ENCODE assay signal across 9 mouse cellular contexts in the genomic region with DNA sequence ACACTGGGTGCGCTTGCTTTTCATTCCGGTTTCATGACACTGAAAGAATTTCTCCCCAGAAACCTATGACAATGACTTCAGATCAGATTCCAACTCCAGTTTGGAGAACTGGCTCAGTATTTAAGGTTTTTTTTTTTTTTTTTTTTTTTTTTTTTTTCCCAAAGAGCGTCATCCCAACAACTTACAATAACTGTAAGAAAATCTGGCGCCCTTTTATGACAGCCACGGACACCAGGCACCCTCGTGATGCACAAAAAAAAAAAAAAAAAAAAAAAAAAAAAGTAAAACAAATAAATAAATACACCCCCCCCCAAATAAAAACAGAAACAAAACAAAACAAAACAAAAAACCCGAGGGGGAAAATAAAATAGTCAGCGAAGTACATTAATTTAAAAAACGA. TPM values are rescaled to one million over a fixed set of nuclear protein-coding genes. Genes with fewer than 3 reads are reported as not detected.
DNase-seq lines count a peak whose midpoint lies in the region; ATAC-seq lines count a peak whose summit lies in the region.
"Had no signal": no experiment of that assay in that cellular context is flagged by ENCODE, and none has a peak within 500 bp of the region (broad histone marks: within the 10 kb centered on the region; RNA-seq: fewer than 3 reads in every experiment).

No protein-coding gene starts in this region.

- H3K27ac ChIP-seq in lung, embryonic 16.5 days (ENCODE audit: low read length) = no peak overlapping the region
- no peak overlapping the region for H3K27ac ChIP-seq in embryonic facial prominence, embryonic 12.5 days
- H3K27ac ChIP-seq in limb, embryonic 10.5 days = no peak overlapping the region
- peak overlapping the region; percentile 15; the same call in 1 of the 2 replicates for H3K27ac ChIP-seq in neural tube, embryonic 15.5 days (replicated peaks)

- H3K27me3 ChIP-seq in lung, embryonic 16.5 days (ENCODE audit: control insufficient read depth, insufficient read depth, low read depth, low read length) = no peaks in the 10 kb centered on the region
- no peaks in the 10 kb centered on the region for H3K27me3 ChIP-seq in embryonic facial prominence, embryonic 12.5 days
- H3K27me3 ChIP-seq in limb, embryonic 10.5 days (ENCODE audit: low read depth, poor library complexity, severe bottlenecking) = no peaks in the 10 kb centered on the region
- peaks cover 11% of the 10 kb centered on the region for H3K27me3 ChIP-seq in neural tube, embryonic 15.5 days (replicated peaks)

- ATAC-seq in lung, embryonic 16.5 days (ENCODE audit: low read depth) = no peak
- no peak for ATAC-seq in embryonic facial prominence, embryonic 12.5 days (ENCODE audit: insufficient number of reproducible peaks, insufficient read depth, low FRiP score, low TSS enrichment)
- no peak for ATAC-seq in neural tube, embryonic 15.5 days (ENCODE audit: low FRiP score)
- no peak for ATAC-seq in activated CD4-positive, CD25-positive, alpha-beta regulatory T cell, adult 4 months

- H3K9me3 ChIP-seq in lung, embryonic 16.5 days (ENCODE audit: control insufficient read depth, low read length) = no peaks in the 10 kb centered on the region
- H3K9me3 ChIP-seq in embryonic facial prominence, embryonic 12.5 days = no peaks in the 10 kb centered on the region
- H3K9me3 ChIP-seq in limb, embryonic 10.5 days (replicated peaks) = no peaks in the 10 kb centered on the region
- H3K9me3 ChIP-seq in neural tube, embryonic 15.5 days (replicated peaks) = no peaks in the 10 kb centered on the region

- peak overlapping the region; percentile 84 for H3K4me2 ChIP-seq in lung, embryonic 16.5 days (ENCODE audit: low read depth, low read length)
- peak overlapping the region; percentile 65 for H3K4me2 ChIP-seq in embryonic facial prominence, embryonic 12.5 days (replicated peaks)
- peak overlapping the region; percentile 85 for H3K4me2 ChIP-seq in neural tube, embryonic 15.5 days

- DNase-seq in lung, postnatal 4 days = no peak
- no peak for DNase-seq in limb, embryonic 10.5 days (ENCODE audit: low spot score)
- no peak for DNase-seq in cerebellum, postnatal 10 days
- no peak for DNase-seq in adipocyte (ENCODE audit: low spot score)

- no peaks in the 10 kb centered on the region for H3K36me3 ChIP-seq in lung, embryonic 16.5 days (ENCODE audit: control insufficient read depth, insufficient read depth, low read length)
- no peaks in the 10 kb centered on the region for H3K36me3 ChIP-seq in embryonic facial prominence, embryonic 12.5 days
- H3K36me3 ChIP-seq in limb, embryonic 10.5 days = no peaks in the 10 kb centered on the region
- no peaks in the 10 kb centered on the region for H3K36me3 ChIP-seq in neural tube, embryonic 15.5 days

- peak overlapping the region; percentile 59; the same call in 1 of the 2 replicates for H3K9ac ChIP-seq in lung, embryonic 16.5 days (ENCODE audit: low read length)
- no peak overlapping the region for H3K9ac ChIP-seq in embryonic facial prominence, embryonic 12.5 days
- H3K9ac ChIP-seq in neural tube, embryonic 15.5 days (replicated peaks) = peak overlapping the region; percentile 67; the same call in 1 of the 2 replicates

- H3K4me1 ChIP-seq in lung, embryonic 16.5 days (replicated peaks; ENCODE audit: control insufficient read depth, insufficient read depth, low read length) = peaks cover 18% of the 10 kb centered on the region
- H3K4me1 ChIP-seq in embryonic facial prominence, embryonic 12.5 days = no peaks in the 10 kb centered on the region
- peaks cover 11% of the 10 kb centered on the region; the same call in 1 of the 2 replicates for H3K4me1 ChIP-seq in limb, embryonic 10.5 days
- peaks cover 32% of the 10 kb centered on the region for H3K4me1 ChIP-seq in neural tube, embryonic 15.5 days

- WGBS in lung, embryonic 16.5 days = 8% methylated on average over 9 of the region's 9 CpGs
- whole genome bisulfite sequencing in embryonic facial prominence, embryonic 12.5 days = 8% methylated on average over 9 of the region's 9 CpGs
- 14% methylated on average over 9 of the region's 9 CpGs for WGBS in limb, embryonic 10.5 days
- 13% methylated on average over 9 of the region's 9 CpGs for WGBS in neural tube, embryonic 15.5 days

- H3K4me3 ChIP-seq in lung, embryonic 16.5 days (ENCODE audit: low read length) = peak overlapping the region; percentile 83
- peak overlapping the region; percentile 72 for H3K4me3 ChIP-seq in embryonic facial prominence, embryonic 12.5 days
- peak overlapping the region; percentile 80 for H3K4me3 ChIP-seq in limb, embryonic 10.5 days
- H3K4me3 ChIP-seq in neural tube, embryonic 15.5 days (replicated peaks) = peak overlapping the region; percentile 79

RNA-seq across cellular contexts. Expression of a gene that starts 3.1 kb away (rescaled TPM):
- 42.2 and 50.8 TPM in 2 replicates for polyA plus RNA-seq in lung, embryonic 16.5 days (2015; fragmentation: Nextera tagmentation; extraction: Ambion mirVana)
- polyA plus RNA-seq in embryonic facial prominence, embryonic 12.5 days (2016; fragmentation: Nextera tagmentation; extraction: Ambion mirVana) = 17.8 and 18.9 TPM in 2 replicates
- 5.1 and 6.6 TPM in 2 replicates for polyA plus RNA-seq in limb, embryonic 10.5 days (2016; fragmentation: Nextera tagmentation; extraction: Ambion mirVana)
- 18.6 and 30.0 TPM in 2 replicates for polyA plus RNA-seq in neural tube, embryonic 15.5 days (2015; fragmentation: Nextera tagmentation; extraction: Ambion mirVana)
- 10 to 100 TPM; 11.7 to 15.5 TPM for polyA plus RNA-seq in activated CD4-positive, CD25-positive, alpha-beta regulatory T cell, adult 4 months (2017; shearing (Covaris generic))

RNA-seq across cellular contexts. Expression of a gene that starts 3.2 kb away (rescaled TPM):
- 6.3 and 8.7 TPM in 2 replicates for polyA plus RNA-seq in lung, embryonic 16.5 days (2015; fragmentation: Nextera tagmentation; extraction: Ambion mirVana)
- 4.1 and 4.5 TPM in 2 replicates for polyA plus RNA-seq in embryonic facial prominence, embryonic 12.5 days (2016; fragmentation: Nextera tagmentation; extraction: Ambion mirVana)
- polyA plus RNA-seq in limb, embryonic 10.5 days (2016; fragmentation: Nextera tagmentation; extraction: Ambion mirVana) = 1.5 and 1.8 TPM in 2 replicates
- 4.4 and 8.0 TPM in 2 replicates for polyA plus RNA-seq in neural tube, embryonic 15.5 days (2015; fragmentation: Nextera tagmentation; extraction: Ambion mirVana)
- 1 to 10 TPM; 3.7 to 6.6 TPM for polyA plus RNA-seq in activated CD4-positive, CD25-positive, alpha-beta regulatory T cell, adult 4 months (2017; shearing (Covaris generic))

RNA-seq across cellular contexts. Expression of a gene that starts 13.5 kb away (rescaled TPM):
- not detected in 2 replicates for polyA plus RNA-seq in lung, embryonic 16.5 days (2015; fragmentation: Nextera tagmentation; extraction: Ambion mirVana)
- polyA plus RNA-seq in embryonic facial prominence, embryonic 12.5 days (2016; fragmentation: Nextera tagmentation; extraction: Ambion mirVana) = not detected in 2 replicates
- not detected in 2 replicates for polyA plus RNA-seq in limb, embryonic 10.5 days (2016; fragmentation: Nextera tagmentation; extraction: Ambion mirVana)
- not detected in 2 replicates for polyA plus RNA-seq in neural tube, embryonic 15.5 days (2015; fragmentation: Nextera tagmentation; extraction: Ambion mirVana)
- not detected for polyA plus RNA-seq in activated CD4-positive, CD25-positive, alpha-beta regulatory T cell, adult 4 months (2017; shearing (Covaris generic))

RNA-seq across cellular contexts. Expression of a gene that starts 26.5 kb away (rescaled TPM):
- polyA plus RNA-seq in lung, embryonic 16.5 days (2015; fragmentation: Nextera tagmentation; extraction: Ambion mirVana) = not detected in 2 replicates
- polyA plus RNA-seq in embryonic facial prominence, embryonic 12.5 days (2016; fragmentation: Nextera tagmentation; extraction: Ambion mirVana) = not detected in 2 replicates
- polyA plus RNA-seq in limb, embryonic 10.5 days (2016; fragmentation: Nextera tagmentation; extraction: Ambion mirVana) = not detected in 2 replicates
- polyA plus RNA-seq in neural tube, embryonic 15.5 days (2015; fragmentation: Nextera tagmentation; extraction: Ambion mirVana) = not detected in 2 replicates
- not detected for polyA plus RNA-seq in activated CD4-positive, CD25-positive, alpha-beta regulatory T cell, adult 4 months (2017; shearing (Covaris generic))
- polyA plus RNA-seq: lung, adult 2 months had no signal

RNA-seq across cellular contexts. Expression of a gene that starts 30.3 kb away (rescaled TPM):
- polyA plus RNA-seq in lung, embryonic 16.5 days (2015; fragmentation: Nextera tagmentation; extraction: Ambion mirVana) = 0.34 TPM in 1 of 2 replicates, not detected in the other
- polyA plus RNA-seq in embryonic facial prominence, embryonic 12.5 days (2016; fragmentation: Nextera tagmentation; extraction: Ambion mirVana) = not detected in 2 replicates
- polyA plus RNA-seq in limb, embryonic 10.5 days (2016; fragmentation: Nextera tagmentation; extraction: Ambion mirVana) = 0.30 TPM in 1 of 2 replicates, not detected in the other
- polyA plus RNA-seq in neural tube, embryonic 15.5 days (2015; fragmentation: Nextera tagmentation; extraction: Ambion mirVana) = not detected in 2 replicates
- polyA plus RNA-seq in activated CD4-positive, CD25-positive, alpha-beta regulatory T cell, adult 4 months (2017; shearing (Covaris generic)) = not detected
- polyA plus RNA-seq: lung, adult 2 months had no signal
